Mouse (Mus musculus) Muller cell, postnatal 12 days (primary cell): Measurements from ENCODE around the gene Col4a3bp.

Experiments
- DNase-seq: peaks from one replicate; pipeline ENCODE4 v3.0.0-alpha.2; 2015; ENCODE audit errors: inconsistent ontology term

Gene Col4a3bp

GRCm38 (mm10) chr13:96541381-96541780 is 1.0 kb upstream of the Col4a3bp start:
- DNase-seq, result no peak

- peak; percentile 60 for DNase-seq
Observed at GRCm38 (mm10) chr13:96542901-96543891, 778 bp downstream of the Col4a3bp start.

GRCm38 (mm10) chr13:96544506-96544905 is 2.1 kb downstream of the Col4a3bp start:
- no peak for DNase-seq

GRCm38 (mm10) chr13:96547250-96547649 is 4.8 kb downstream of the Col4a3bp start:
- no peak for DNase-seq

GRCm38 (mm10) chr13:96547941-96548340 is 5.5 kb downstream of the Col4a3bp start:
- DNase-seq, result no peak

- no peak for DNase-seq
Observed at GRCm38 (mm10) chr13:96555099-96555498, 12.7 kb downstream of the Col4a3bp start.

GRCm38 (mm10) chr13:96567977-96568376 is 25.6 kb downstream of the Col4a3bp start:
- peak; percentile 61 for DNase-seq

GRCm38 (mm10) chr13:96570313-96571015 is 28.0 kb downstream of the Col4a3bp start:
- DNase-seq, result no peak

- DNase-seq, result no peak
Observed at GRCm38 (mm10) chr13:96571016-96571361, 28.6 kb downstream of the Col4a3bp start.

GRCm38 (mm10) chr13:96574170-96574569 is 31.8 kb downstream of the Col4a3bp start:
- DNase-seq, result no peak

GRCm38 (mm10) chr13:96579104-96579503 is 36.7 kb downstream of the Col4a3bp start:
- no peak for DNase-seq

GRCm38 (mm10) chr13:96579979-96580378 is 37.6 kb downstream of the Col4a3bp start:
- no peak for DNase-seq

- DNase-seq, result no peak
Observed at GRCm38 (mm10) chr13:96584201-96584600, 41.8 kb downstream of the Col4a3bp start.

GRCm38 (mm10) chr13:96586540-96586939 is 44.1 kb downstream of the Col4a3bp start:
- no peak for DNase-seq

GRCm38 (mm10) chr13:96588642-96589041 is 46.2 kb downstream of the Col4a3bp start:
- DNase-seq, result no peak

- peak; percentile 24 for DNase-seq
Observed at GRCm38 (mm10) chr13:96593621-96594020, 51.2 kb downstream of the Col4a3bp start.

GRCm38 (mm10) chr13:96594070-96594469 is 51.7 kb downstream of the Col4a3bp start:
- DNase-seq, result no peak

GRCm38 (mm10) chr13:96599182-96599581 is 56.8 kb downstream of the Col4a3bp start:
- no peak for DNase-seq

- no peak for DNase-seq
Observed at GRCm38 (mm10) chr13:96604242-96604641, 61.8 kb downstream of the Col4a3bp start.

- no peak for DNase-seq
Observed at GRCm38 (mm10) chr13:96614615-96615014, 72.2 kb downstream of the Col4a3bp start.

GRCm38 (mm10) chr13:96620891-96621290 is 78.5 kb downstream of the Col4a3bp start:
- no peak for DNase-seq

GRCm38 (mm10) chr13:96630396-96630795 is 88.0 kb downstream of the Col4a3bp start:
- DNase-seq, result no peak

- no peak for DNase-seq
Observed at GRCm38 (mm10) chr13:96644168-96644567, 101.8 kb downstream of the Col4a3bp start.
